Mouse (Mus musculus) E14TG2a.4 (cell line): ENCODE measurements at regions not wholly inside any gene's neighbourhood (a gene's known extent, or its start where the extent isn't known, plus 50 kb on each side); places are given as distances from the start of the nearest gene placed in this dataset.

Source experiments
- H3K27me3 ChIP-seq: 2 replicates; pipeline ENCODE4 v1.6.1; 2014; ENCODE audit warnings: low read length, control low read depth; ENCODE audit not compliant: insufficient read depth
- H3K36me3 ChIP-seq: 2 replicates; pipeline ENCODE4 v1.6.1; 2014; ENCODE audit warnings: low read length, control low read depth; ENCODE audit not compliant: insufficient read depth
- H3K4me1 ChIP-seq: replicated peaks from 2 replicates; pipeline ENCODE4 v1.6.1; 2014; ENCODE audit warnings: low read depth, low read length, control low read depth
- H3K4me3 ChIP-seq: replicated peaks from 2 replicates; pipeline ENCODE4 v1.5.1; 2014; ENCODE audit warnings: mild to moderate bottlenecking, low read length
- H3K9me3 ChIP-seq: 2 replicates; pipeline ENCODE4 v1.6.1; 2014; ENCODE audit warnings: low read length, control low read depth
- CTCF ChIP-seq: conservative IDR thresholded peaks from 2 replicates; pipeline ENCODE4 v1.5.1; 2014; ENCODE audit warnings: low read length
- NANOG ChIP-seq: IDR thresholded peaks from 2 replicates; pipeline ENCODE4 v1.6.1; 2014; ENCODE audit warnings: borderline replicate concordance, low read length, mixed read lengths
- POU5F1 ChIP-seq: IDR thresholded peaks from 2 replicates; pipeline ENCODE4 v1.6.1; 2014; ENCODE audit warnings: low read length, borderline replicate concordance

DNA sequence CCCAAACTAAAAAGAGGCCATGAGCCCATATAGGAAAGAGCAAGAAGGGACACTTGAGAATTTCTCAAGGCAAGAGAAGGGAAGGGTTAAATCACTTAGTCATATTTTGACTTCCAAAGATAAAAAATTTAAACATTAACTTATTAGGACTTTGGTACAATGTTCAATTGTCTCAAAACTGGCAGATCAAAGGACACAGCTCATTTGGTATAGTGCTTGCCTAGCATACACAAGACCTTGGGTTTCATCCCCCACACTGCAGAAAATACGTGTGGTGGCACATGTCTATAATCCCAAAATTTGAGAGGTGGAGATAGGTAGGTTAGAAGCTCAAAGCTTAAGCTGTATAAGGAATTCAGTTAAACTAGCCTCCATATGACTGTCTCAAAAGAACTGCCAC, 658.4 kb upstream of the Pfkp start:
- H3K4me1 ChIP-seq: no peaks in the 10 kb centered on the region
- no peaks in the 10 kb centered on the region for H3K9me3 ChIP-seq
- H3K36me3 ChIP-seq: no peaks in the 10 kb centered on the region
- no peak overlapping the region for H3K4me3 ChIP-seq
- H3K27me3 ChIP-seq: no peaks in the 10 kb centered on the region
- TF ChIP-seq NANOG: no peak
- TF ChIP-seq CTCF: no peak
- no peak for TF ChIP-seq POU5F1

DNA sequence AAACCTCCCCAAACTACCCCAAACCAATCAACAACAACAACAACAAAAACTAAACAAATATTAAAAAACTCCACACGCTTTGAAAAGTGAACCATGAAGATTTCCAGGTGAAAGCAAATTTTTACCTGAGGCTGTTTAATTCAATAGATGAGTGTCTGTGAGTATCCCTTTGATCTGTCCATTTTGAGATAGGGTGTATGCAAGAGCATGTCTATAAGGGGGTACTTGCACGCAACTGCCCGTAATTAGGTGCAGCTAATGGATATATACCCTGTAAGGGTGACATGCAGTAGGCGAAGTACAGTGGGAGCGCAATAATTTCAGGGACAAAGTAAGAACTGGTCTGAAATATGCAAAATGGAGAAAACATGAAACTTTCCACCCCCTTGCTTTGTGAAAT, 658.8 kb upstream of the Pfkp start:
- TF ChIP-seq POU5F1 (no peak), CTCF (no peak), NANOG (no peak)
- Histone ChIP-seq H3K36me3 (no peaks in the 10 kb centered on the region), H3K4me3 (no peak overlapping the region), H3K27me3 (no peaks in the 10 kb centered on the region), H3K9me3 (no peaks in the 10 kb centered on the region), H3K4me1 (no peaks in the 10 kb centered on the region)

DNA sequence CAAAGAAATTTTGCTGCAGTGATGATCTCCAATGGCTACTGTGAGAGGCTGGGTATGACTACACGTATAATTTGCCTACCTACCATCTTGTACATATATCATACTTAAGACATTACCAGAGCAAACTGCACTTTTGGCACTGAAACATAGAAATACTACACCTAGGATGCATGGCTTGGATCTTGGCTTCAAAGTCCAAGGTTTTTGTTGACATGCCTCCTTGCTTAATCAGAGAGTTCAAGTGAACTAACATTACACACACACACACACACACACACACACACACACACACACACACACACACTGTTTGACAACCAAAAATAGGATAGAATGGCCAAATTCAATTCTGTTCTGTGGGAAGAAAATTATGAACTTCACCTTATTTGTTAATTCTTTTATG, 664.9 kb upstream of the Pfkp start:
- TF ChIP-seq CTCF (no peak), POU5F1 (no peak), NANOG (no peak)
- H3K36me3 ChIP-seq: no peaks in the 10 kb centered on the region

DNA sequence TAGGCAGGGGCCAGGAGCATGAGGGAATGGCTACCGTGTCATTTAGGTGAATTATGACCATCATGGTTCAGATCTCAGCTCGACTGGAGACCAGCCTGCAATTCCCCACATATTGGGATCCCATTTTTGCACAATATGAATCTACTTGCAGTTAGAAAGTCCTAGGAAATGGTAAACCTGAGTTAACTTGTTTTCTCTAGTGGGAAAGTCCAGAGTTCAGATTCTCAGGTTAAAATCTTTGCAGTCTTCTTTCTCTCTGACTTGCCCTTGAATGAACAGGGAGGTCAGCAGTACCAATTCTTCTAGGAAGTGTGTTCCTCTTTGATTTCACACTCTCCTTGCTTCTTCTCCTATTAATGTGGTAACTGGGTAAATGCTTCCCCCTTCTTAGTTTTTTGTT, 681.6 kb upstream of the Pfkp start:
- Histone ChIP-seq H3K4me3 (no peak overlapping the region), H3K9me3 (peaks cover 8% of the 10 kb centered on the region), H3K27me3 (no peaks in the 10 kb centered on the region), H3K36me3 (no peaks in the 10 kb centered on the region), H3K4me1 (no peaks in the 10 kb centered on the region)
- TF ChIP-seq CTCF (no peak), POU5F1 (no peak), NANOG (no peak)

More for the DNA sequence above, 664.9 kb upstream of the Pfkp start:
- no peaks in the 10 kb centered on the region for H3K27me3 ChIP-seq
- H3K4me1 ChIP-seq: no peaks in the 10 kb centered on the region
- H3K4me3 ChIP-seq: no peak overlapping the region
- H3K9me3 ChIP-seq: no peaks in the 10 kb centered on the region

DNA sequence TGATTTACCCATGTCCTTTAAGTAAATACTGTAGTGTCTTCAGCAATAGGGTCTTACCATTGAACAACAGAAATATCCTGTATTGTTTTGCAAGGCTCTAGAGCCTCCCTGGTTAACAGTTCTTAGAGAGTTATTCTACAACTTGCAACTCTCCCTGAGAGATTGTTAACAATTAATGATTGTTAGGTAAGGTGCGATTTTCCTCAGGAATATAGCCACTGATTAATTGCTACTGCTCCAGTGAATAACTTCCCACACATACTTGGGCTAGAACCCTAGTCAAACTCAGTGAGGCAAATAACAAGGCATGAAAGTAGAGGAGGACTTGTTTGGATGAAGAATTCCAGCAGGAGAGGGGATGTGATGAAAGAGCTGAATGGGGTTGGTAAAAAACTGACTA, 697.2 kb upstream of the Pfkp start:
- no peaks in the 10 kb centered on the region for H3K27me3 ChIP-seq
- H3K4me3 ChIP-seq: no peak overlapping the region
- no peak for TF ChIP-seq POU5F1
- no peaks in the 10 kb centered on the region for H3K9me3 ChIP-seq
- no peaks in the 10 kb centered on the region for H3K4me1 ChIP-seq
- no peaks in the 10 kb centered on the region for H3K36me3 ChIP-seq

DNA sequence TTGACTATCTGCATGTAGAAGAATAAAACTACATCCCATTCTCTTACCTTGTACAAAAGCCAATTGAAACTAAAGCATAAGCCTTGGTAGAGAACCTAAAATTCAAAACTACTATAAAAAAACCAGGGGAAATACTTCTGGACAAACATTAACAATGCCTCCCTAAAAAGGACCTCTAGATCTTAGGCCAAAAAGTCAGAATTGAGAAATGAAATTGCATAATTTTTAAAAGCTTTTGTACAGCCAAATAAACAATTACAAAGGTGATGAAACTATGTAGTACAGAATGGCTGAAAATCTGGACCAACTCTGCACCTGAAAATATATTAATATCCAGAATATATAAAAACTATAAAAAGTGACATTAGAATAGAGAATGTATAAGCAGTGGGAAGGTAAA, 699.9 kb upstream of the Pfkp start:
- TF ChIP-seq POU5F1: no peak
- no peak for TF ChIP-seq NANOG
- no peak for TF ChIP-seq CTCF
- Histone ChIP-seq H3K27me3 (no peaks in the 10 kb centered on the region), H3K4me1 (no peaks in the 10 kb centered on the region), H3K36me3 (no peaks in the 10 kb centered on the region), H3K9me3 (no peaks in the 10 kb centered on the region), H3K4me3 (no peak overlapping the region)

DNA sequence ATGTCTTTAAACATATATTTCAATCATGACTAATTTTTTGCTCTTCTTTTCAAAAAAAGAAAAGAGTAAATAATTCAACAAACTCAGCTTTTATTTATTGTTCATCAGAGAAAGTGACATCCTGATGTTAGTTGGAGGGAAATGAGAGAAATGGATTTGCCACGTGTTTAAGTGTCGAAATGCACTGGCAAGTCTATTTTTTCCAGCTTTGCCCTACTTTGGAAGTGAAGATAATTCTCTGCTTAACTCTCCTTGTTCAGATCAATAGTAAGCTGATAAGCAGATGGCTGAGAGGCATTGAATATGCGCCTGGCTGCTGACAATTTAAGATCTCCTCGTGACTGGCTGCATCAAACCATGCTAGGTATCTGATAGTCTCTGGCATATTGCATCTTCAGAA, 704.4 kb upstream of the Pfkp start:
- no peak for TF ChIP-seq NANOG
- TF ChIP-seq POU5F1: no peak
- TF ChIP-seq CTCF: no peak
- Histone ChIP-seq H3K27me3 (no peaks in the 10 kb centered on the region), H3K4me3 (no peak overlapping the region), H3K36me3 (no peaks in the 10 kb centered on the region), H3K4me1 (no peaks in the 10 kb centered on the region), H3K9me3 (no peaks in the 10 kb centered on the region)

DNA sequence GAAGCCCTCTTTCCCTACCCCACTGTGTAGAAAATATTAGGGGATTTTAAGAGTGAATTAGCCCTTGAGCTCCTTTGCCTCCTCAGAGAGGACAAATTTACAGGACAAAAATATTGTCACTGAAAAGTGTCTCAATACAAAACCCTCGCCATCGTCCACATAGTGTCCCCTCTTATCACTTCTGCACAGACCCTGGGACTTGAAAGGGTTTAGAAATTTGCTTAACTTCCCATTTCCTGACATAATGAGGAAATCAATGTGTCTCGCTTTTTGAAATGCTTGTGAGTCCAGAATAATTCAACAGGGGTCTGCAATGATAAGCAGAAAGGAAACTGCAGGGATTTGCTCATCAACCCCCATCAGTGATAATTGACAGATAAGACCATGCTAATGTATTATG, 708.5 kb upstream of the Pfkp start:
- H3K4me3 ChIP-seq: no peak overlapping the region
- no peaks in the 10 kb centered on the region for H3K36me3 ChIP-seq
- H3K4me1 ChIP-seq: no peaks in the 10 kb centered on the region
- no peaks in the 10 kb centered on the region for H3K27me3 ChIP-seq
- H3K9me3 ChIP-seq: no peaks in the 10 kb centered on the region
- TF ChIP-seq POU5F1: no peak
- TF ChIP-seq NANOG: no peak
- no peak for TF ChIP-seq CTCF

DNA sequence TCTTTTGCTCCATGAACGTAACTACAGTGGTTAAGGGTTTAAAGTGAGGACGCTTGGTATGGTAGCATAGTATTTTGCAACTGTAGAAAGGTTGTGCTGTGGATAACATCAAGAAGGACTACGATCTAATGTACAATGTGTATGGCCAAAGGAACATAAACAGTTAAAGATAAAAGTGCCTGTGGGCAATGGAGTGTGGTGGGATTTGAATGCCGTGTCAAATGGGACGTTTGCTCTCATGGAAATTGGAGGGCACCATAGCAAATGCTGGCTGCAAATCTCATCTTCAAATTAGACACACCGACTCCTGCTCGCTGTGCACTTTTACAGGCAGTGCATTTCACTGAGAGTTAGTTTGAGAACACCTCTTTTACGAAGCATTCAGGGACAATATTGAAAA, 725.0 kb upstream of the Pfkp start:
- TF ChIP-seq POU5F1: no peak
- TF ChIP-seq NANOG: no peak
- TF ChIP-seq CTCF: no peak
- no peak overlapping the region for H3K4me3 ChIP-seq
- H3K9me3 ChIP-seq: no peaks in the 10 kb centered on the region
- H3K36me3 ChIP-seq: no peaks in the 10 kb centered on the region
- H3K4me1 ChIP-seq: no peaks in the 10 kb centered on the region
- H3K27me3 ChIP-seq: no peaks in the 10 kb centered on the region
